Mouse (Mus musculus): ENCODE data around the gene Rps12. TPM values are rescaled to one million over a fixed set of nuclear protein-coding genes. Genes with fewer than 3 reads are reported as not detected.
"Not testable (repeated sequence)": the region's sequence is repeated elsewhere in the genome, so short reads cannot be mapped to it uniquely, and the experiment has no call there.

The Rps12 gene
- polyA plus RNA-seq, 1 experiment from 2014 or later: 119 TPM

GRCm38 (mm10) chr10:23795871-23796520 lies 8.9 kb upstream of the Rps12 start:
- Histone ChIP-seq H3K36me3 (ENCODE audit: control insufficient read depth, insufficient read depth, low read length) (0 out of 2 replicates have a peak, but pooled peaks cover 5% of the 10 kb centered on the region), H3K27ac (replicated peaks; ENCODE audit: low read depth, low read length) (0 out of 2 replicates have a peak overlapping the region, but pooled peaks have one; percentile 76), H3K4me1 (ENCODE audit: control insufficient read depth, insufficient read depth, low read length) (peaks cover 7% of the 10 kb centered on the region; the same call in 1 of the 2 replicates), H3K9me3 (ENCODE audit: control insufficient read depth, low read length) (no peaks in the 10 kb centered on the region), H3K27me3 (ENCODE audit: control insufficient read depth, insufficient read depth, low read length) (no peaks in the 10 kb centered on the region), H3K4me2 (ENCODE audit: low read length) (peak overlapping the region; percentile 72), H3K4me3 (replicated peaks; ENCODE audit: low read depth, low read length) (peak overlapping the region; percentile 68), H3K9ac (replicated peaks; ENCODE audit: low read length) (peak overlapping the region; percentile 87; the same call in 1 of the 2 replicates)
- ATAC-seq (ENCODE audit: low FRiP score, low TSS enrichment) (no peak), DNase-seq (peak; percentile 33)
- WGBS: 45% methylated on average over 9 of the region's 9 CpGs

GRCm38 (mm10) chr10:23788056-23788600 lies 1.1 kb upstream of the Rps12 start:
- no peak for DNase-seq
- Histone ChIP-seq H3K4me1 (ENCODE audit: control insufficient read depth, insufficient read depth, low read length) (peaks cover 11% of the 10 kb centered on the region), H3K36me3 (ENCODE audit: control insufficient read depth, insufficient read depth, low read length) (peaks cover 28% of the 10 kb centered on the region), H3K27me3 (ENCODE audit: control insufficient read depth, insufficient read depth, low read length) (no peaks in the 10 kb centered on the region), H3K4me3 (replicated peaks; ENCODE audit: low read depth, low read length) (peak overlapping the region; percentile 76), H3K27ac (replicated peaks; ENCODE audit: low read depth, low read length) (no peak overlapping the region), H3K4me2 (ENCODE audit: low read length) (peak overlapping the region; percentile 67), H3K9ac (replicated peaks; ENCODE audit: low read length) (peak overlapping the region; percentile 70), H3K9me3 (ENCODE audit: control insufficient read depth, low read length) (no peaks in the 10 kb centered on the region)
- ATAC-seq (ENCODE audit: low FRiP score, low TSS enrichment): no peak
- 14% methylated on average over 8 of the region's 8 CpGs for WGBS

DNA sequence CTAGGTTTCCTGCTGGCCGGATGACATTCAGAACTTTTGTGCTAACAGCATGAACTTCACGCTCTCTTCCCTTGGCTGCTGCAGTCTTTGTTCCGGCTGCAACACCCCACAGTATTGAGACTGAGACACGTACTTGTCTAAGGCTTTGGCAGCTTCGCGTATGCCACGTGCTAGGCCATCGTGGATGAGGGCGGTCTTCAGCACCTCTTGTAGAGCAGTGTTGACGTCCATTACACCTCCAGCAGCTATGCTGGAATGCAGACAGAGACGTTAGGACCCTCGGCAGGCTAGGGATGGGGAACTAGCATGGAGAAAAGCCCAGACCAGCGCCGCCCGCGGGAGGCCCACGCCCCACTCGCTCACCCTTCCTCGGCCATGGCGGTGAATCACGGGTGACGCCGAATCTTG lies 440 bp downstream of the Rps12 start:
- ATAC-seq (ENCODE audit: low FRiP score, low TSS enrichment): peak; percentile 44
- not testable (repeated sequence) for DNase-seq; H3K27me3 ChIP-seq (ENCODE audit: control insufficient read depth, insufficient read depth, low read length); H3K9me3 ChIP-seq (ENCODE audit: control insufficient read depth, low read length)
- Histone ChIP-seq H3K9ac (replicated peaks; ENCODE audit: low read length) (peak overlapping the region; percentile 87), H3K4me2 (ENCODE audit: low read length) (peak overlapping the region; percentile 96), H3K36me3 (ENCODE audit: control insufficient read depth, insufficient read depth, low read length) (peaks cover 33% of the 10 kb centered on the region), H3K4me1 (ENCODE audit: control insufficient read depth, insufficient read depth, low read length) (peaks cover 11% of the 10 kb centered on the region), H3K27ac (replicated peaks; ENCODE audit: low read depth, low read length) (0 out of 2 replicates have a peak overlapping the region, but pooled peaks have one; percentile 5), H3K4me3 (replicated peaks; ENCODE audit: low read depth, low read length) (peak overlapping the region; percentile 76)
- WGBS: under 1% methylated on average over 23 of the region's 23 CpGs

- peak overlapping the region; percentile 76 for H3K4me3 ChIP-seq (replicated peaks; ENCODE audit: low read depth, low read length)
- H3K27ac ChIP-seq (replicated peaks; ENCODE audit: low read depth, low read length): no peak overlapping the region
- peaks cover 11% of the 10 kb centered on the region for H3K4me1 ChIP-seq (ENCODE audit: control insufficient read depth, insufficient read depth, low read length)
- WGBS: 1% methylated on average over 4 of the region's 4 CpGs
- H3K9me3 ChIP-seq (ENCODE audit: control insufficient read depth, low read length): no peaks in the 10 kb centered on the region
- H3K4me2 ChIP-seq (ENCODE audit: low read length): peak overlapping the region; percentile 96
- DNase-seq: no peak
- H3K27me3 ChIP-seq (ENCODE audit: control insufficient read depth, insufficient read depth, low read length): no peaks in the 10 kb centered on the region
- ATAC-seq (ENCODE audit: low FRiP score, low TSS enrichment): no peak
- peaks cover 39% of the 10 kb centered on the region for H3K36me3 ChIP-seq (ENCODE audit: control insufficient read depth, insufficient read depth, low read length)
- H3K9ac ChIP-seq (replicated peaks; ENCODE audit: low read length): peak overlapping the region; percentile 87
Observed at GRCm38 (mm10) chr10:23786040-23786439, 1.0 kb downstream of the Rps12 start.

GRCm38 (mm10) chr10:23785599-23785998 lies 1.5 kb downstream of the Rps12 start:
- DNase-seq; H3K9me3 ChIP-seq (ENCODE audit: control insufficient read depth, low read length); H3K27me3 ChIP-seq (ENCODE audit: control insufficient read depth, insufficient read depth, low read length); ATAC-seq (ENCODE audit: low FRiP score, low TSS enrichment); H3K27ac ChIP-seq (replicated peaks; ENCODE audit: low read depth, low read length): not testable (repeated sequence)
- H3K4me3 ChIP-seq (replicated peaks; ENCODE audit: low read depth, low read length): peak overlapping the region; percentile 76
- WGBS: 48% methylated on average over 7 of the region's 7 CpGs
- H3K4me2 ChIP-seq (ENCODE audit: low read length): peak overlapping the region; percentile 96
- H3K36me3 ChIP-seq (ENCODE audit: control insufficient read depth, insufficient read depth, low read length): peaks cover 43% of the 10 kb centered on the region
- H3K9ac ChIP-seq (replicated peaks; ENCODE audit: low read length): peak overlapping the region; percentile 87
- peaks cover 11% of the 10 kb centered on the region for H3K4me1 ChIP-seq (ENCODE audit: control insufficient read depth, insufficient read depth, low read length)

DNA sequence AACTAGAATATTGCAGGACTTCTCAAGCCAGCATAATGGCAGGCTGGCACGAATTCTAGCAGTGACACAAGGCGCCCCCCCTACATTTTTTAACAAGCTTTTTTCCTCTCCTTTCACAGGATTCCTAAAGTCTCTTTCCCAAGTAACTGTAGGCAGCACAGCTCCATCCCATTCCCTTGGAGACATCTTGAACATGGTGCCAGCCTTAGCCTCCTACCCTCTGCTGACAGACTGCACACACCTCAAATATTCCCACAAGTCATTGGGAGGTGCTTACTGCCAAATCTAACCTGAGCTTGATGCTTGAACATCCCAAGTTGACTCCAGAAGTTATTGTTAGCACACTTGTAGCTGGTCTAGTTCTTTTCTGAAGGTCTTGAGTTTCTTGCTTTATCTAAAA lies 3.0 kb downstream of the Rps12 start:
- Histone ChIP-seq H3K9ac (replicated peaks; ENCODE audit: low read length) (no peak overlapping the region), H3K4me2 (ENCODE audit: low read length) (no peak overlapping the region), H3K27ac (replicated peaks; ENCODE audit: low read depth, low read length) (no peak overlapping the region), H3K27me3 (ENCODE audit: control insufficient read depth, insufficient read depth, low read length) (no peaks in the 10 kb centered on the region), H3K36me3 (ENCODE audit: control insufficient read depth, insufficient read depth, low read length) (peaks cover 45% of the 10 kb centered on the region), H3K4me1 (ENCODE audit: control insufficient read depth, insufficient read depth, low read length) (peaks cover 11% of the 10 kb centered on the region), H3K4me3 (replicated peaks; ENCODE audit: low read depth, low read length) (no peak overlapping the region), H3K9me3 (ENCODE audit: control insufficient read depth, low read length) (no peaks in the 10 kb centered on the region)
- ATAC-seq (ENCODE audit: low FRiP score, low TSS enrichment) (no peak), DNase-seq (no peak)
- whole genome bisulfite sequencing: 41% methylated on average over 2 of the region's 2 CpGs

DNA sequence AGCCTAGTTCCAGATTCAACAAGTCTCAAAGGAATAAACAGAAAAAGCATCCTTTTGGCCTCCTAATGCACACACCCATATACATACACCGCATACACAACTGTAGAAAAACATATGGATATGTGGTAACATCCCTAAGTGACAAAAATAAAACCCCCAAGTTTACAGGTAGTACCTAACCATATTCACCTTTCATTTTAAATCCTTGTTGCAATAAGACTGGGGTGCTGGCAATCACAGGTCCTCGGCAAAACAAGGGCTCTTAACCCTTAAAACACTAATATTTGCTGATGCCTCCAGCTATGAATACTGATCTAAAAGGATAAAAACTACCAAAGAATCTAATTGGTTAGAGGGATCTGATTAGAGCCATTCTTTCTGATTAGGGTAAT lies 3.6 kb downstream of the Rps12 start:
- Histone ChIP-seq H3K27me3 (ENCODE audit: control insufficient read depth, insufficient read depth, low read length) (no peaks in the 10 kb centered on the region), H3K4me1 (ENCODE audit: control insufficient read depth, insufficient read depth, low read length) (peaks cover 11% of the 10 kb centered on the region), H3K36me3 (ENCODE audit: control insufficient read depth, insufficient read depth, low read length) (peaks cover 45% of the 10 kb centered on the region), H3K9ac (replicated peaks; ENCODE audit: low read length) (no peak overlapping the region), H3K9me3 (ENCODE audit: control insufficient read depth, low read length) (no peaks in the 10 kb centered on the region), H3K27ac (replicated peaks; ENCODE audit: low read depth, low read length) (no peak overlapping the region), H3K4me3 (replicated peaks; ENCODE audit: low read depth, low read length) (no peak overlapping the region), H3K4me2 (ENCODE audit: low read length) (no peak overlapping the region)
- ATAC-seq (ENCODE audit: low FRiP score, low TSS enrichment) (no peak), DNase-seq (no peak)
- 31% methylated on average over 2 of the region's 2 CpGs for WGBS

- no peaks in the 10 kb centered on the region for H3K9me3 ChIP-seq (ENCODE audit: control insufficient read depth, low read length)
- peaks cover 9% of the 10 kb centered on the region for H3K4me1 ChIP-seq (ENCODE audit: control insufficient read depth, insufficient read depth, low read length)
- H3K27ac ChIP-seq (replicated peaks; ENCODE audit: low read depth, low read length): no peak overlapping the region
- DNase-seq (no peak), ATAC-seq (ENCODE audit: low FRiP score, low TSS enrichment) (no peak)
- H3K36me3 ChIP-seq (ENCODE audit: control insufficient read depth, insufficient read depth, low read length): peaks cover 45% of the 10 kb centered on the region
- 40% methylated on average over 2 of the region's 2 CpGs for WGBS
- no peak overlapping the region for H3K9ac ChIP-seq (replicated peaks; ENCODE audit: low read length)
- H3K4me2 ChIP-seq (ENCODE audit: low read length): no peak overlapping the region
- H3K4me3 ChIP-seq (replicated peaks; ENCODE audit: low read depth, low read length): no peak overlapping the region
- no peaks in the 10 kb centered on the region for H3K27me3 ChIP-seq (ENCODE audit: control insufficient read depth, insufficient read depth, low read length)
Observed at GRCm38 (mm10) chr10:23782855-23783492, 4.1 kb downstream of the Rps12 start.

Measured in midbrain, embryonic 14.5 days (tissue).